Mouse (Mus musculus) lung, embryonic 15.5 days (tissue): ENCODE data around the gene 1700034J05Rik. TPM values are rescaled to one million over a fixed set of nuclear protein-coding genes. Genes with fewer than 3 reads are reported as not detected.

ENCODE experiments used
- ATAC-seq: fragments of 200-750 bp; cut with Nextera tagmentation; 2 replicates; pipeline ENCODE4 v1.8.0; 2017; ENCODE audit warnings: moderate number of reproducible peaks, borderline replicate concordance; ENCODE audit not compliant: low FRiP score, low TSS enrichment; ENCODE audit errors: extremely low read depth
- H3K27ac ChIP-seq: fragments of 300-500 bp; sonication (generic); 2 replicates; pipeline ENCODE4 v1.5.1; 2015; ENCODE audit warnings: moderate library complexity, mild to moderate bottlenecking, inconsistent platforms
- H3K27me3 ChIP-seq: fragments of 300-500 bp; sonication (generic); 2 replicates; pipeline ENCODE4 v1.6.1; 2015; ENCODE audit warnings: inconsistent platforms
- H3K36me3 ChIP-seq: fragments of 300-500 bp; sonication (generic); 2 replicates; pipeline ENCODE4 v1.6.1; 2015; ENCODE audit warnings: inconsistent platforms
- H3K4me1 ChIP-seq: fragments of 300-500 bp; sonication (generic); 2 replicates; pipeline ENCODE4 v1.6.1; 2015; ENCODE audit warnings: inconsistent platforms
- H3K4me2 ChIP-seq: fragments of 300-500 bp; sonication (generic); 2 replicates; pipeline ENCODE4 v1.6.1; 2015; ENCODE audit warnings: inconsistent platforms, mild to moderate bottlenecking, moderate library complexity
- H3K4me3 ChIP-seq: fragments of 300-500 bp; sonication (generic); 2 replicates; pipeline ENCODE4 v1.5.1; 2015; ENCODE audit warnings: mild to moderate bottlenecking, inconsistent platforms
- H3K9ac ChIP-seq: fragments of 300-500 bp; sonication (generic); 2 replicates; pipeline ENCODE4 v1.6.1; 2015; ENCODE audit warnings: inconsistent platforms
- H3K9me3 ChIP-seq: fragments of 300-500 bp; sonication (generic); 2 replicates; pipeline ENCODE4 v1.6.1; 2016; ENCODE audit warnings: inconsistent platforms
- WGBS: fragments of 180-500 bp; shearing (Covaris S2); methylation state at CpG from one replicate; pipeline ENCODE4 v1.1.7; 2015; 5-methylcytosine and 5-hydroxymethylcytosine counted together
- polyA plus RNA-seq: library from polyadenylated mRNA; unstranded; fragments of >200 nt; fragmentation: Nextera tagmentation; extraction: Ambion mirVana; gene quantifications from 2 replicates; pipeline ENCODE4 v1.2.1, GENCODE M21; 2015

1700034J05Rik gene
- polyA plus RNA-seq, 1 experiment from 2014 or later = 0.16 TPM

- Histone ChIP-seq H3K27ac (0 out of 2 replicates have a peak overlapping the region, but pooled peaks have one; percentile 39), H3K9me3 (no peaks in the 10 kb centered on the region), H3K36me3 (no peaks in the 10 kb centered on the region), H3K4me2 (no peak overlapping the region), H3K4me1 (peaks cover 39% of the 10 kb centered on the region), H3K4me3 (no peak overlapping the region), H3K27me3 (no peaks in the 10 kb centered on the region), H3K9ac (no peak overlapping the region)
- ATAC-seq = no peak
- WGBS = 48% methylated on average over 4 of the region's 4 CpGs
Measured at GRCm38 (mm10) chr6:146944830-146945229, 9.4 kb downstream of the 1700034J05Rik start.

- H3K4me3 ChIP-seq = no peak overlapping the region
- no peaks in the 10 kb centered on the region for H3K9me3 ChIP-seq
- peaks cover 36% of the 10 kb centered on the region for H3K4me1 ChIP-seq
- no peaks in the 10 kb centered on the region for H3K27me3 ChIP-seq
- H3K27ac ChIP-seq = no peak overlapping the region
- no peaks in the 10 kb centered on the region; the same call in 1 of the 2 replicates for H3K36me3 ChIP-seq
- no peak for ATAC-seq
- no peak overlapping the region for H3K4me2 ChIP-seq
- no peak overlapping the region for H3K9ac ChIP-seq
Measured at GRCm38 (mm10) chr6:146944009-146944408, 10.2 kb downstream of the 1700034J05Rik start.

- Histone ChIP-seq H3K4me1 (peaks cover 21% of the 10 kb centered on the region), H3K36me3 (no peaks in the 10 kb centered on the region; the same call in 1 of the 2 replicates), H3K9ac (no peak overlapping the region), H3K4me3 (no peak overlapping the region), H3K9me3 (no peaks in the 10 kb centered on the region), H3K4me2 (no peak overlapping the region), H3K27me3 (no peaks in the 10 kb centered on the region), H3K27ac (no peak overlapping the region)
- WGBS = 71% methylated on average over 7 of the region's 7 CpGs
- no peak for ATAC-seq
Measured at GRCm38 (mm10) chr6:146941505-146942275, 12.5 kb downstream of the 1700034J05Rik start.

- ATAC-seq = no peak
Measured at GRCm38 (mm10) chr6:146939026-146939425, 15.2 kb downstream of the 1700034J05Rik start.

GRCm38 (mm10) chr6:146935957-146936356, 18.3 kb downstream of the 1700034J05Rik start:
- Histone ChIP-seq H3K9me3 (no peaks in the 10 kb centered on the region), H3K4me3 (no peak overlapping the region), H3K27ac (0 out of 2 replicates have a peak overlapping the region, but pooled peaks have one; percentile 3), H3K4me2 (no peak overlapping the region), H3K27me3 (no peaks in the 10 kb centered on the region), H3K36me3 (no peaks in the 10 kb centered on the region; the same call in 1 of the 2 replicates), H3K4me1 (peaks cover 12% of the 10 kb centered on the region; the same call in 1 of the 2 replicates), H3K9ac (no peak overlapping the region)
- 78% methylated on average over 5 of the region's 6 CpGs for WGBS
- peak; percentile 86; the same call in 1 of the 2 replicates for ATAC-seq

More at GRCm38 (mm10) chr6:146939026-146939425, 15.2 kb downstream of the 1700034J05Rik start:
- no peak overlapping the region for H3K9ac ChIP-seq
- H3K4me2 ChIP-seq = no peak overlapping the region
- H3K27ac ChIP-seq = no peak overlapping the region
- H3K4me3 ChIP-seq = no peak overlapping the region
- H3K9me3 ChIP-seq = no peaks in the 10 kb centered on the region
- WGBS = 61% methylated on average over 8 of the region's 8 CpGs
- H3K4me1 ChIP-seq = no peaks in the 10 kb centered on the region; the same call in 1 of the 2 replicates
- no peaks in the 10 kb centered on the region for H3K27me3 ChIP-seq
- H3K36me3 ChIP-seq = no peaks in the 10 kb centered on the region; the same call in 1 of the 2 replicates

GRCm38 (mm10) chr6:146933123-146933522, 21.1 kb downstream of the 1700034J05Rik start:
- Histone ChIP-seq H3K4me1 (peaks cover 14% of the 10 kb centered on the region), H3K4me2 (no peak overlapping the region), H3K4me3 (no peak overlapping the region), H3K9me3 (no peaks in the 10 kb centered on the region), H3K9ac (no peak overlapping the region), H3K27me3 (no peaks in the 10 kb centered on the region), H3K27ac (0 out of 2 replicates have a peak overlapping the region, but pooled peaks have one; percentile 39), H3K36me3 (no peaks in the 10 kb centered on the region)
- WGBS = 44% methylated on average over 6 of the region's 6 CpGs
- ATAC-seq = no peak; the same call in 1 of the 2 replicates

GRCm38 (mm10) chr6:146929031-146929430, 25.2 kb downstream of the 1700034J05Rik start:
- Histone ChIP-seq H3K9ac (no peak overlapping the region), H3K4me2 (no peak overlapping the region), H3K9me3 (no peaks in the 10 kb centered on the region), H3K36me3 (no peaks in the 10 kb centered on the region), H3K27ac (no peak overlapping the region), H3K27me3 (no peaks in the 10 kb centered on the region), H3K4me3 (no peak overlapping the region), H3K4me1 (peaks cover 28% of the 10 kb centered on the region)
- ATAC-seq = no peak
- 83% methylated on average over 2 of the region's 2 CpGs for WGBS

- no peak for ATAC-seq
- Histone ChIP-seq H3K36me3 (no peaks in the 10 kb centered on the region), H3K27ac (peak overlapping the region; percentile 45; the same call in 1 of the 2 replicates), H3K4me2 (no peak overlapping the region), H3K4me3 (no peak overlapping the region), H3K4me1 (peaks cover 25% of the 10 kb centered on the region), H3K27me3 (no peaks in the 10 kb centered on the region), H3K9ac (no peak overlapping the region), H3K9me3 (no peaks in the 10 kb centered on the region)
- 33% methylated on average over 3 of the region's 3 CpGs for WGBS
Measured at GRCm38 (mm10) chr6:146928108-146928507, 26.1 kb downstream of the 1700034J05Rik start.

GRCm38 (mm10) chr6:146926415-146926980, 27.7 kb downstream of the 1700034J05Rik start:
- no peak overlapping the region for H3K9ac ChIP-seq
- H3K4me1 ChIP-seq = peaks cover 16% of the 10 kb centered on the region
- H3K27me3 ChIP-seq = no peaks in the 10 kb centered on the region
- H3K9me3 ChIP-seq = no peaks in the 10 kb centered on the region
- no peaks in the 10 kb centered on the region for H3K36me3 ChIP-seq
- no peak for ATAC-seq
- WGBS = 50% methylated on average over 5 of the region's 5 CpGs
- H3K4me2 ChIP-seq = no peak overlapping the region
- no peak overlapping the region for H3K4me3 ChIP-seq
- no peak overlapping the region for H3K27ac ChIP-seq

GRCm38 (mm10) chr6:146918341-146918740, 35.9 kb downstream of the 1700034J05Rik start:
- H3K27ac ChIP-seq = no peak overlapping the region
- H3K27me3 ChIP-seq = no peaks in the 10 kb centered on the region
- no peak overlapping the region for H3K9ac ChIP-seq
- no peaks in the 10 kb centered on the region for H3K9me3 ChIP-seq
- H3K4me3 ChIP-seq = no peak overlapping the region
- no peaks in the 10 kb centered on the region for H3K36me3 ChIP-seq
- ATAC-seq = no peak
- peaks cover 9% of the 10 kb centered on the region for H3K4me1 ChIP-seq
- H3K4me2 ChIP-seq = no peak overlapping the region
- 94% methylated on average over 6 of the region's 6 CpGs for WGBS

GRCm38 (mm10) chr6:146917396-146917795, 36.8 kb downstream of the 1700034J05Rik start:
- H3K9ac ChIP-seq = no peak overlapping the region
- H3K36me3 ChIP-seq = no peaks in the 10 kb centered on the region
- WGBS = 85% methylated on average over 3 of the region's 3 CpGs
- no peak overlapping the region for H3K4me3 ChIP-seq
- no peak for ATAC-seq
- H3K4me1 ChIP-seq = peaks cover 19% of the 10 kb centered on the region
- H3K27me3 ChIP-seq = no peaks in the 10 kb centered on the region
- H3K4me2 ChIP-seq = no peak overlapping the region
- no peak overlapping the region for H3K27ac ChIP-seq
- H3K9me3 ChIP-seq = no peaks in the 10 kb centered on the region

GRCm38 (mm10) chr6:146915808-146916207, 38.4 kb downstream of the 1700034J05Rik start:
- Histone ChIP-seq H3K27ac (no peak overlapping the region), H3K27me3 (no peaks in the 10 kb centered on the region), H3K4me1 (peaks cover 30% of the 10 kb centered on the region), H3K36me3 (no peaks in the 10 kb centered on the region), H3K4me2 (no peak overlapping the region), H3K9ac (no peak overlapping the region), H3K4me3 (no peak overlapping the region), H3K9me3 (no peaks in the 10 kb centered on the region)
- no peak for ATAC-seq
- 86% methylated on average over 1 of the region's 1 CpGs for WGBS
